Mouse (Mus musculus): ENCODE measurements around the gene Ankrd17.

DNA sequence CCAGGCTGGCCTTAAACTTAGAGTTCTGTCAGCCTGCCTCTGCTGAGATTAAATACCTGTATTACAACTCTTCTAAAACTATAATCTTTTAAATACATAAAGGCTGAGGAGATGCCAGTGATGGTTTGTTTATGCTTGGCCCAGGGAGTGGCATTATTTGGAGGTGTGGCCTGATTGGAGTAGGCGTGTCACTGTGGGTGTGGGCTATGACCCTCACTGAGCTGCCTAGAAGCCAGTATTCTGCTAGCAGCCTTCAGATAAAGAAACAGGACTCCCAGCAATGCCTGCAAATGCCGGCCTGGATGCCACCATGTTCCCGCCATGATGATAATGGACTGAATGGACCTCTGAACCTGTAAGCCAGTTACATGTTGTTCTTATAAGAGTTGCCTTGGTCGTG is 119.8 kb downstream of the Ankrd17 start:
- TF ChIP-seq NANOG (IDR thresholded peaks at IDR 0.05; ENCODE audit: borderline replicate concordance, low read length) (no peak), CTCF (conservative IDR thresholded peaks at IDR 0.05; ENCODE audit: low read length) (no peak), POU5F1 (IDR thresholded peaks at IDR 0.05; ENCODE audit: borderline replicate concordance, low read length) (no peak)

Measured in E14TG2a.4 (cell line).